Mouse (Mus musculus) C2C12 (cell line): ENCODE measurements at regions not wholly inside any gene's neighbourhood (a gene's known extent, or its start where the extent isn't known, plus 50 kb on each side); places are given as distances from the start of the nearest gene placed in this dataset.

Experiments
- H3K27me3 ChIP-seq: one replicate; pipeline ENCODE4 v1.6.1; 2011; ENCODE audit not compliant: control insufficient read depth, insufficient read depth, insufficient read length
- H3K36me3 ChIP-seq: one replicate; pipeline ENCODE4 v1.6.1; 2011; ENCODE audit not compliant: control insufficient read depth, insufficient read depth
- H3K4me3 ChIP-seq: one replicate; pipeline ENCODE4 v1.5.1; 2011; ENCODE audit warnings: mild to moderate bottlenecking, control low read depth; ENCODE audit not compliant: poor library complexity, insufficient read depth, severe bottlenecking
- H3K79me2 ChIP-seq: one replicate; pipeline ENCODE4 v1.6.1; 2011; ENCODE audit not compliant: control insufficient read depth, insufficient read depth
- H3K79me3 ChIP-seq: one replicate; pipeline ENCODE4 v1.6.1; 2011; ENCODE audit warnings: low read depth, control low read depth
- H3ac ChIP-seq: one replicate; pipeline ENCODE3; 2011; ENCODE audit warnings: low read depth; ENCODE audit not compliant: control insufficient read depth, insufficient read length
- CEBPB ChIP-seq: IDR thresholded peaks from one replicate; pipeline ENCODE4 v1.6.1; 2011; ENCODE audit warnings: low read depth, mild to moderate bottlenecking, control low read depth, moderate library complexity
- CTCF ChIP-seq: IDR thresholded peaks from one replicate; pipeline ENCODE4 v1.5.1; 2011; ENCODE audit not compliant: control insufficient read depth, insufficient read depth, insufficient read length
- FOSL1 ChIP-seq: IDR thresholded peaks from one replicate; pipeline ENCODE4 v1.8.0; 2011; ENCODE audit warnings: mild to moderate bottlenecking, low read length; ENCODE audit not compliant: poor library complexity, insufficient read depth, severe bottlenecking
- MAX ChIP-seq: IDR thresholded peaks from one replicate; pipeline ENCODE4 v1.6.1; 2011; ENCODE audit warnings: mild to moderate bottlenecking, control low read depth
- MYOD1 ChIP-seq: IDR thresholded peaks from one replicate; pipeline ENCODE4 v1.6.1; 2011; ENCODE audit warnings: low read depth; ENCODE audit not compliant: control insufficient read depth, insufficient read length
- MYOG ChIP-seq: IDR thresholded peaks from one replicate; pipeline ENCODE4 v1.6.1; 2011; ENCODE audit not compliant: control insufficient read depth, insufficient read length; ENCODE audit errors: extremely low read depth
- USF1 ChIP-seq: IDR thresholded peaks from one replicate; pipeline ENCODE4 v1.6.1; 2011; ENCODE audit warnings: low read depth, mild to moderate bottlenecking, control low read depth, moderate library complexity

DNA sequence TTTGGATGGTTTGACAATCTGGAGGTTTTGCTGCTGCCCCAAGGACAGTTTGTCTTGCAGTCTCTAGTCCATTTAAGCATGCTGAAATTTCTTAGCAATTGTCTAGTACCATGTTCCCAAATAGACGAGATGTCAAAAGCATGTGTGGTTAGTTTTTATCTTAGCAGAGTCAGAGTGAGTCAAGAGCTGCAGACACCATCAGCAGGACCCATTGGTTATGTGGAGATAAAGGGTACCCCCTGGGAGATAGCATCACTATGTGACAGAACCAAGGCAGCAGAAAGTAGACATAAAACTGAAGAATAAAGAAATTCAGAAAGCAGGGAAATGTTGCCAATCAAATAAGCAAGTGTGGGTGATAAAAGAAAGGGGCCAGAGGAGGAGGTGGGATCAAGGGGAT lies 51.4 kb upstream of the Pla2g4a start:
- Histone ChIP-seq H3K36me3 (no peaks in the 10 kb centered on the region), H3K27me3 (no peaks in the 10 kb centered on the region), H3K4me3 (no peak overlapping the region), H3K79me2 (no peaks in the 10 kb centered on the region), H3ac (no peak overlapping the region), H3K79me3 (no peaks in the 10 kb centered on the region)
- TF ChIP-seq MYOG (no peak), MYOD1 (no peak), CEBPB (no peak), CTCF (no peak), USF1 (no peak), MAX (no peak), FOSL1 (no peak)
